Mouse (Mus musculus) intestine, embryonic 15.5 days (tissue): Measurements from ENCODE around the gene Pde8b. TPM values are rescaled to one million over a fixed set of nuclear protein-coding genes. Genes with fewer than 3 reads are reported as not detected.
"Not testable (repeated sequence)": the region's sequence is repeated elsewhere in the genome, so short reads cannot be mapped to it uniquely, and the experiment has no call there.

Source experiments
- ATAC-seq: fragments of 200-750 bp; cut with Nextera tagmentation; 2 replicates; pipeline ENCODE4 v1.8.0; 2017; ENCODE audit warnings: moderate TSS enrichment, moderate library complexity
- H3K27ac ChIP-seq: fragments of 300-500 bp; sonication (generic); 2 replicates; pipeline ENCODE4 v1.5.1; 2015; ENCODE audit warnings: mild to moderate bottlenecking, inconsistent platforms
- H3K27me3 ChIP-seq: fragments of 300-500 bp; sonication (generic); replicated peaks from 2 replicates; pipeline ENCODE4 v1.6.1; 2015; ENCODE audit warnings: inconsistent platforms
- H3K36me3 ChIP-seq: fragments of 300-500 bp; sonication (generic); 2 replicates; pipeline ENCODE4 v1.6.1; 2015; ENCODE audit warnings: inconsistent platforms
- H3K4me1 ChIP-seq: fragments of 300-500 bp; sonication (generic); replicated peaks from 2 replicates; pipeline ENCODE4 v1.6.1; 2015; ENCODE audit warnings: inconsistent platforms
- H3K4me2 ChIP-seq: fragments of 300-500 bp; sonication (generic); replicated peaks from 2 replicates; pipeline ENCODE4 v1.6.1; 2015; ENCODE audit warnings: mild to moderate bottlenecking, inconsistent platforms
- H3K4me3 ChIP-seq: fragments of 300-500 bp; sonication (generic); replicated peaks from 2 replicates; pipeline ENCODE4 v1.5.1; 2015; ENCODE audit warnings: inconsistent platforms
- H3K9ac ChIP-seq: fragments of 300-500 bp; sonication (generic); 2 replicates; pipeline ENCODE4 v1.6.1; 2015; ENCODE audit warnings: inconsistent platforms
- H3K9me3 ChIP-seq: fragments of 300-500 bp; sonication (generic); 2 replicates; pipeline ENCODE4 v1.6.1; 2016; ENCODE audit warnings: inconsistent platforms
- WGBS: fragments of 180-500 bp; shearing (Covaris S2); methylation state at CpG from one replicate; pipeline ENCODE4 v1.1.7; 2015; 5-methylcytosine and 5-hydroxymethylcytosine counted together
- polyA plus RNA-seq: library from polyadenylated mRNA; unstranded; fragments of >200 nt; fragmentation: Nextera tagmentation; extraction: Ambion mirVana; gene quantifications from 2 replicates; pipeline ENCODE4 v1.2.1, GENCODE M21; 2015

Gene Pde8b
- polyA plus RNA-seq, 1 experiment from 2014 or later: 9.5 TPM

GRCm38 (mm10) chr13:95243026-95243425, 7.1 kb downstream of the Pde8b start:
- H3K27ac ChIP-seq: no peak overlapping the region
- H3K36me3 ChIP-seq: no peaks in the 10 kb centered on the region
- no peak overlapping the region for H3K4me3 ChIP-seq
- WGBS: 47% methylated on average over 2 of the region's 2 CpGs
- no peak overlapping the region for H3K4me2 ChIP-seq
- no peaks in the 10 kb centered on the region for H3K27me3 ChIP-seq
- no peaks in the 10 kb centered on the region for H3K9me3 ChIP-seq
- H3K9ac ChIP-seq: no peak overlapping the region
- peak; percentile 72; the same call in 1 of the 2 replicates for ATAC-seq
- H3K4me1 ChIP-seq: no peaks in the 10 kb centered on the region

GRCm38 (mm10) chr13:95237488-95237887, 12.6 kb downstream of the Pde8b start:
- no peak for ATAC-seq
- Histone ChIP-seq H3K9ac (no peak overlapping the region), H3K4me1 (no peaks in the 10 kb centered on the region), H3K4me2 (no peak overlapping the region), H3K4me3 (no peak overlapping the region), H3K36me3 (no peaks in the 10 kb centered on the region), H3K27me3 (no peaks in the 10 kb centered on the region), H3K27ac (no peak overlapping the region), H3K9me3 (no peaks in the 10 kb centered on the region)
- WGBS: 91% methylated on average over 2 of the region's 2 CpGs

- H3K4me3 ChIP-seq: no peak overlapping the region
- no peak for ATAC-seq
- H3K36me3 ChIP-seq: no peaks in the 10 kb centered on the region
- no peaks in the 10 kb centered on the region for H3K27me3 ChIP-seq
- no peak overlapping the region for H3K9ac ChIP-seq
- WGBS: 68% methylated on average over 8 of the region's 8 CpGs
- no peak overlapping the region for H3K27ac ChIP-seq
- H3K4me2 ChIP-seq: no peak overlapping the region
- no peaks in the 10 kb centered on the region for H3K4me1 ChIP-seq
- no peaks in the 10 kb centered on the region for H3K9me3 ChIP-seq
These were observed 14.9 kb downstream of the Pde8b start for GRCm38 (mm10) chr13:95235261-95235660.

GRCm38 (mm10) chr13:95231366-95232138, 18.6 kb downstream of the Pde8b start:
- H3K27me3 ChIP-seq: 0 out of 2 replicates have a peak, but pooled peaks cover under 1% of the 10 kb centered on the region
- H3K9ac ChIP-seq: no peak overlapping the region
- H3K4me2 ChIP-seq: no peak overlapping the region
- no peaks in the 10 kb centered on the region for H3K9me3 ChIP-seq
- H3K4me1 ChIP-seq: no peaks in the 10 kb centered on the region
- no peaks in the 10 kb centered on the region for H3K36me3 ChIP-seq
- WGBS: 80% methylated on average over 8 of the region's 8 CpGs
- H3K4me3 ChIP-seq: no peak overlapping the region
- no peak for ATAC-seq
- no peak overlapping the region for H3K27ac ChIP-seq

- H3K9ac ChIP-seq: no peak overlapping the region
- no peak overlapping the region for H3K4me3 ChIP-seq
- ATAC-seq: no peak
- 45% methylated on average over 1 of the region's 1 CpGs for WGBS
- H3K4me2 ChIP-seq: no peak overlapping the region
- H3K27me3 ChIP-seq: 0 out of 2 replicates have a peak, but pooled peaks cover 2% of the 10 kb centered on the region
- no peaks in the 10 kb centered on the region for H3K36me3 ChIP-seq
- H3K4me1 ChIP-seq: no peaks in the 10 kb centered on the region
- H3K27ac ChIP-seq: no peak overlapping the region
- H3K9me3 ChIP-seq: no peaks in the 10 kb centered on the region
These were observed 19.8 kb downstream of the Pde8b start for GRCm38 (mm10) chr13:95230326-95230725.

GRCm38 (mm10) chr13:95224491-95224890, 25.6 kb downstream of the Pde8b start:
- Histone ChIP-seq H3K27me3 (peaks cover 16% of the 10 kb centered on the region), H3K4me1 (no peaks in the 10 kb centered on the region), H3K27ac (no peak overlapping the region), H3K36me3 (no peaks in the 10 kb centered on the region), H3K9me3 (no peaks in the 10 kb centered on the region), H3K4me2 (no peak overlapping the region), H3K9ac (no peak overlapping the region), H3K4me3 (no peak overlapping the region)
- 80% methylated on average over 2 of the region's 2 CpGs for WGBS
- no peak for ATAC-seq

GRCm38 (mm10) chr13:95223427-95223772, 26.7 kb downstream of the Pde8b start:
- peaks cover 16% of the 10 kb centered on the region for H3K27me3 ChIP-seq
- no peaks in the 10 kb centered on the region for H3K9me3 ChIP-seq
- H3K27ac ChIP-seq: no peak overlapping the region
- WGBS: 41% methylated on average over 2 of the region's 2 CpGs
- peak overlapping the region; percentile 98 for H3K4me2 ChIP-seq
- no peak for ATAC-seq
- no peaks in the 10 kb centered on the region for H3K36me3 ChIP-seq
- H3K4me3 ChIP-seq: peak overlapping the region; percentile 66
- no peak overlapping the region for H3K9ac ChIP-seq
- H3K4me1 ChIP-seq: no peaks in the 10 kb centered on the region

- no peaks in the 10 kb centered on the region for H3K9me3 ChIP-seq
- 1% methylated on average over 61 of the region's 96 CpGs for WGBS
- peak overlapping the region; percentile 52 for H3K9ac ChIP-seq
- peak overlapping the region; percentile 98 for H3K4me2 ChIP-seq
- H3K4me3 ChIP-seq: peak overlapping the region; percentile 66
- H3K4me1 ChIP-seq: no peaks in the 10 kb centered on the region
- no peak overlapping the region for H3K27ac ChIP-seq
- H3K27me3 ChIP-seq: peaks cover 16% of the 10 kb centered on the region
- H3K36me3 ChIP-seq: no peaks in the 10 kb centered on the region
- ATAC-seq: peak; percentile 87
These were observed 27.3 kb downstream of the Pde8b start for GRCm38 (mm10) chr13:95222569-95223426.

GRCm38 (mm10) chr13:95221882-95222568, 28.1 kb downstream of the Pde8b start:
- Histone ChIP-seq H3K27ac (no peak overlapping the region), H3K27me3 (peaks cover 16% of the 10 kb centered on the region), H3K9me3 (no peaks in the 10 kb centered on the region), H3K36me3 (no peaks in the 10 kb centered on the region), H3K4me2 (peak overlapping the region; percentile 98), H3K4me1 (no peaks in the 10 kb centered on the region), H3K4me3 (peak overlapping the region; percentile 66), H3K9ac (peak overlapping the region; percentile 52)
- no peak for ATAC-seq
- 6% methylated on average over 24 of the region's 24 CpGs for WGBS

GRCm38 (mm10) chr13:95215661-95216170, 34.4 kb downstream of the Pde8b start:
- H3K9me3 ChIP-seq, H3K27me3 ChIP-seq, H3K9ac ChIP-seq, H3K4me1 ChIP-seq, H3K27ac ChIP-seq, H3K4me3 ChIP-seq, H3K4me2 ChIP-seq, ATAC-seq, H3K36me3 ChIP-seq: not testable (repeated sequence)
- WGBS: 33% methylated on average over 1 of the region's 1 CpGs

- Histone ChIP-seq H3K9me3 (no peaks in the 10 kb centered on the region), H3K4me1 (no peaks in the 10 kb centered on the region), H3K27ac (no peak overlapping the region), H3K9ac (no peak overlapping the region), H3K4me3 (no peak overlapping the region), H3K36me3 (no peaks in the 10 kb centered on the region), H3K4me2 (no peak overlapping the region), H3K27me3 (no peaks in the 10 kb centered on the region)
- 68% methylated on average over 5 of the region's 5 CpGs for WGBS
- ATAC-seq: no peak
These were observed 37.8 kb downstream of the Pde8b start for GRCm38 (mm10) chr13:95212320-95212719.

GRCm38 (mm10) chr13:95207301-95207700, 42.8 kb downstream of the Pde8b start:
- 80% methylated on average over 7 of the region's 7 CpGs for WGBS
- not testable (repeated sequence) for H3K36me3 ChIP-seq, H3K9me3 ChIP-seq, ATAC-seq, H3K4me1 ChIP-seq, H3K27ac ChIP-seq, H3K4me3 ChIP-seq, H3K9ac ChIP-seq, H3K4me2 ChIP-seq, H3K27me3 ChIP-seq
